ENCODE assay signal across 8 mouse cellular contexts in genomic region chr11:4986695-4987486, GRCm38 (mm10). TPM values are rescaled to one million over a fixed set of nuclear protein-coding genes. Genes with fewer than 3 reads are reported as not detected.
DNase-seq lines count a peak whose midpoint lies in the region; ATAC-seq lines count a peak whose summit lies in the region.

TSS of gene Ap1b1 (plus strand) at chr11:4986824.

- peak within 1 kb of the TSS; percentile 88 for H3K4me3 ChIP-seq in erythroblast, embryonic 14.5 days (replicated peaks)
- peak within 1 kb of the TSS; percentile 90 for H3K4me3 ChIP-seq in heart, embryonic 11.5 days (ENCODE audit: low read depth, low read length)
- peak within 1 kb of the TSS; percentile 74 for H3K4me3 ChIP-seq in kidney, embryonic 16.5 days (ENCODE audit: low read length)

- peak; percentile 94 for ATAC-seq in heart, embryonic 11.5 days (replicated peaks; ENCODE audit: insufficient number of reproducible peaks, low FRiP score, low TSS enrichment)
- peak; percentile 92 for ATAC-seq in kidney, embryonic 16.5 days (ENCODE audit: low FRiP score, low TSS enrichment)

- DNase-seq in CD4-positive helper T cell, adult 2 months (ENCODE audit: low read depth, low spot score): peak; percentile 95
- peak; percentile 54 for DNase-seq in brain, embryonic 18.5 days (ENCODE audit: low read depth, low spot score)
- DNase-seq in liver: peak; percentile 98
- DNase-seq in monocyte, adult 2 months (ENCODE audit: low read depth in 1 of 2, low spot score in 2 of 2): peak; percentile 42 to 74
- peak; percentile 94 to 95 for DNase-seq in spleen, postnatal 14 days (ENCODE audit: low spot score in 2 of 2)

- no peak within 1 kb of the TSS for H3K27ac ChIP-seq in heart, embryonic 11.5 days (ENCODE audit: low read depth, low read length)
- H3K27ac ChIP-seq in kidney, embryonic 16.5 days (ENCODE audit: low read length): peak within 1 kb of the TSS; percentile 27; the same call in 1 of the 2 replicates

- no peaks in the 10 kb centered on the region for H3K9me3 ChIP-seq in erythroblast, embryonic 14.5 days (ENCODE audit: control insufficient read depth, low read length)
- no peaks in the 10 kb centered on the region for H3K9me3 ChIP-seq in heart, embryonic 11.5 days (replicated peaks; ENCODE audit: control insufficient read depth, low read length)
- H3K9me3 ChIP-seq in kidney, embryonic 16.5 days (ENCODE audit: low read length): no peaks in the 10 kb centered on the region

- peaks cover 43% of the 10 kb centered on the region for H3K36me3 ChIP-seq in erythroblast, embryonic 14.5 days (ENCODE audit: control insufficient read depth)
- H3K36me3 ChIP-seq in heart, embryonic 11.5 days (ENCODE audit: control insufficient read depth, insufficient read depth, low read length): no peaks in the 10 kb centered on the region
- H3K36me3 ChIP-seq in kidney, embryonic 16.5 days (ENCODE audit: insufficient read depth, low read length): peaks cover 3% of the 10 kb centered on the region; the same call in 1 of the 2 replicates

- peak within 1 kb of the TSS; percentile 80 for H3K9ac ChIP-seq in heart, embryonic 11.5 days (ENCODE audit: low read depth, low read length)
- peak within 1 kb of the TSS; percentile 76 for H3K9ac ChIP-seq in kidney, embryonic 16.5 days (replicated peaks; ENCODE audit: low read length)

- peak within 1 kb of the TSS; percentile 76 for H3K4me2 ChIP-seq in heart, embryonic 11.5 days
- peak within 1 kb of the TSS; percentile 89 for H3K4me2 ChIP-seq in kidney, embryonic 16.5 days (replicated peaks; ENCODE audit: low read depth, low read length)

- peaks cover 85% of the 10 kb centered on the region for H3K4me1 ChIP-seq in erythroblast, embryonic 14.5 days (ENCODE audit: control insufficient read depth)
- H3K4me1 ChIP-seq in heart, embryonic 11.5 days (ENCODE audit: control insufficient read depth, insufficient read depth, low read length): peaks cover 6% of the 10 kb centered on the region
- H3K4me1 ChIP-seq in kidney, embryonic 16.5 days (ENCODE audit: insufficient read depth, low read length): peaks cover 17% of the 10 kb centered on the region

- H3K27me3 ChIP-seq in erythroblast, embryonic 14.5 days (ENCODE audit: control insufficient read depth): no peaks in the 10 kb centered on the region
- H3K27me3 ChIP-seq in heart, embryonic 11.5 days (ENCODE audit: control insufficient read depth, insufficient read depth, low read length): no peaks in the 10 kb centered on the region
- no peaks in the 10 kb centered on the region for H3K27me3 ChIP-seq in kidney, embryonic 16.5 days (ENCODE audit: insufficient read depth, low read length)

- 1% methylated on average over 56 of the region's 62 CpGs for whole genome bisulfite sequencing in heart, embryonic 11.5 days (ENCODE audit: insufficient replicate concordance)
- WGBS in kidney, embryonic 16.5 days: 1% methylated on average over 62 of the region's 62 CpGs

RNA-seq across cellular contexts. Expression of gene Ap1b1, which starts in this region (rescaled TPM):
- 17.5 and 18.7 TPM in 2 replicates for polyA plus RNA-seq in erythroblast, embryonic 14.5 days (2012)
- 47.6 and 57.9 TPM in 2 replicates for polyA plus RNA-seq in heart, embryonic 11.5 days (2014; fragmentation: Nextera tagmentation; extraction: Ambion mirVana)
- polyA plus RNA-seq in kidney, embryonic 16.5 days (2015; fragmentation: Nextera tagmentation; extraction: Ambion mirVana): 76.9 and 79.1 TPM in 2 replicates
